Mouse (Mus musculus) testis, adult 2 months (tissue): ENCODE data around the gene Cyp39a1.

Experiments used
- CTCF ChIP-seq: fragments of 200-500 bp; IDR thresholded peaks from 2 replicates; pipeline ENCODE4 v1.5.1; 2012; ENCODE audit warnings: low read depth, mild to moderate bottlenecking, inconsistent platforms, low read length, moderate library complexity; ENCODE audit not compliant: control insufficient read depth, insufficient read depth, insufficient replicate concordance
- POLR2A ChIP-seq: fragments of 200-500 bp; IDR thresholded peaks from 2 replicates; pipeline ENCODE4 v1.6.1; 2012; ENCODE audit warnings: low read depth, mild to moderate bottlenecking, inconsistent platforms, low read length, moderate library complexity; ENCODE audit not compliant: control insufficient read depth

DNA sequence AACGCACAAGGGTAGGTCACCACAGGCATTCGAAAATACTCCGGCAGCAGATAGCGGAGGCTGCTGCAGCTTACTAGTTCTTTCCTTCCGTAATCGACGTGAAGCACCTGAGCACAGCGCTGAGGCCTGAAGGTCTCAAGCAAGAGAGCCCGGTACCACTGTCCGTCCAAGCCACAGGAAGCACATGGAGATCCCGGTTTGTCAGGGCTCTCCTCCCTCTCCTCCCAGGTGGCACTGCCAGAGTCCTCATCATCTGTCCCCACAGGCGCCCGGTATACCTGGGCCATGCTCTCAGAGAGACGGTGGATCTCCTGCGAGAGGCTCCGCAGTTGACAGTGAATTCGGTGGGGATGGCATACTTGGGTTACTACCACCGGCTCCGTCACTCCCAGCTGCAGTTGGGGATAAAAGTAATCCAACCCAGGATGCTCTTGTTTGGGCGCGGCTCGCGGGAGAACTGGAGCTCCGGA, 38.2 kb upstream of the Cyp39a1 start:
- TF ChIP-seq CTCF (no peak), POLR2A (no peak)
